Mouse (Mus musculus) liver, embryonic 14.5 days (tissue): Measurements from ENCODE around the gene Timeless.

ENCODE experiments used
- CTCF ChIP-seq: IDR thresholded peaks from 2 replicates; pipeline ENCODE4 v1.5.1; 2016; ENCODE audit warnings: antibody characterized with exemption, low read depth, control low read depth
- EP300 ChIP-seq: IDR thresholded peaks from 2 replicates; pipeline ENCODE4 v1.6.1; 2016; ENCODE audit warnings: antibody characterized with exemption, low read depth

DNA sequence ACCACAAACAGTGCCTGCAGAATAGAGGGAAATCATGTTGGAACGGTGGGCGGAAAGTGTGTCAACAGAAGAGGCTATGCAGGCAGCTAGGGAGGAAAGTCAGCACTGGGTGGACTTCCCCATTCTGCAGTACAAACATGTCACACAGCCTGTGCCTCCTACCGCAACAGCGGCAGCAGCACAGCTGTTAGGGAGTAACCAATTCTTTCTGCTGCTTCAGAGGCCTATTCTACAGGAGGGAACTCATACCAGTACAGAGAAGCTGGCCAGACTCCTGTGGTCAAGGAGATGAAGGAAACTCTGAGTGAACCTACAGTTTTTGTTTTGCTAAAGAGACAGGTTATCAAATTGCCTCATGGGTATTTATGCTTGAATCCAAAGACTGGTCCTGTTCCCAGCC, 27.1 kb downstream of the Timeless start:
- TF ChIP-seq CTCF (no peak), EP300 (no peak)
